Mouse (Mus musculus) MEL-GATA-1-ER (cell line): ENCODE data around the gene Odaph.
"Not testable (repeated sequence)": the region's sequence is repeated elsewhere in the genome, so short reads cannot be mapped to it uniquely, and the experiment has no call there.

ENCODE experiments used
- DNase-seq: peaks from one replicate; pipeline ENCODE4 v3.0.0-alpha.2; 2012; ENCODE audit warnings: low read depth; ENCODE audit errors: extremely low read depth

The Odaph gene

GRCm38 (mm10) chr5:91987236-91987635 lies at the start of gene Odaph:
Gene Odaph (plus strand): TSS chr5:91987475.
- DNase-seq = no peak

GRCm38 (mm10) chr5:91945609-91946008 lies 41.7 kb upstream of the Odaph start:
- DNase-seq = not testable (repeated sequence)

- no peak for DNase-seq
Observed at GRCm38 (mm10) chr5:91947008-91947407, 40.3 kb upstream of the Odaph start.

GRCm38 (mm10) chr5:91949441-91949840 lies 37.8 kb upstream of the Odaph start:
- no peak for DNase-seq

- no peak for DNase-seq
Observed at GRCm38 (mm10) chr5:91951404-91951803, 35.9 kb upstream of the Odaph start.

GRCm38 (mm10) chr5:91956991-91957760 lies 30.1 kb upstream of the Odaph start:
- DNase-seq = no peak

GRCm38 (mm10) chr5:91959096-91959495 lies 28.2 kb upstream of the Odaph start:
- no peak for DNase-seq

GRCm38 (mm10) chr5:91959986-91960385 lies 27.3 kb upstream of the Odaph start:
- no peak for DNase-seq

GRCm38 (mm10) chr5:91960606-91961254 lies 26.5 kb upstream of the Odaph start:
- DNase-seq = peak; percentile 65

- no peak for DNase-seq
Observed at GRCm38 (mm10) chr5:91961370-91961769, 25.9 kb upstream of the Odaph start.

GRCm38 (mm10) chr5:91962259-91962638 lies 25.0 kb upstream of the Odaph start:
- DNase-seq = peak; percentile 93

- DNase-seq = peak; percentile 89
Observed at GRCm38 (mm10) chr5:91962639-91963440, 24.4 kb upstream of the Odaph start, which contains the start of gene Rchy1. Gene Rchy1 (minus strand): TSS chr5:91963068.

GRCm38 (mm10) chr5:91972046-91972445 lies 15.2 kb upstream of the Odaph start:
- no peak for DNase-seq

- no peak for DNase-seq
Observed at GRCm38 (mm10) chr5:91974002-91974401, 13.3 kb upstream of the Odaph start.

- no peak for DNase-seq
Observed at GRCm38 (mm10) chr5:91975758-91976157, 11.5 kb upstream of the Odaph start.

GRCm38 (mm10) chr5:91976566-91977396 lies 10.5 kb upstream of the Odaph start:
- no peak for DNase-seq

GRCm38 (mm10) chr5:91977397-91977770 lies 9.9 kb upstream of the Odaph start:
- no peak for DNase-seq

GRCm38 (mm10) chr5:91981176-91981840 lies 6.0 kb upstream of the Odaph start:
- DNase-seq = no peak

GRCm38 (mm10) chr5:91983490-91983889 lies 3.8 kb upstream of the Odaph start:
- DNase-seq = no peak

GRCm38 (mm10) chr5:91985721-91986120 lies 1.6 kb upstream of the Odaph start:
- no peak for DNase-seq

GRCm38 (mm10) chr5:91987799-91988198 lies 524 bp downstream of the Odaph start:
- DNase-seq = no peak
